Mouse (Mus musculus): ENCODE measurements at regions not wholly inside any gene's neighbourhood (a gene's known extent, or its start where the extent isn't known, plus 50 kb on each side); places are given as distances from the start of the nearest gene placed in this dataset.
"Not testable (repeated sequence)": the region's sequence is repeated elsewhere in the genome, so short reads cannot be mapped to it uniquely, and the experiment has no call there.

DNA sequence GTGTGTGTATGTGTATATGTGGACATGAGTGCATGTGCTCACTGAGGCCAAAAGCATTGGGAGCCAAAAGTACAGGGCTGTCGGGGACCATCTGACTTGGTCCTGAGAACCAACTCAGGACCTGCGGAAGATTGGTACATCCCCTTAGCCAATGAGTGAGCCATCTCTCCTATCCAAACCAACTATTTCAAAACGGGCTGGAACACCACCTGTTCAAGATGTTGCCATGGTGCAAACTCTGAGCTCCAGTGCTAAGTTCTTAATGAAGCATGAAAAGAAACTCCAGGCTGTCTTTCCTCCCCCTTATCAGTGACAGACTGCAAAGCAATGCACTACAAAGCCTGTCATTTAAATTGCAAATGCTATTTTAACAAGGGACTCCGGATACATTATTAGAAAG, 53.1 kb upstream of the Slc2a12 start:
- not testable (repeated sequence) for TF ChIP-seq CTCF (IDR thresholded peaks at IDR 0.05; ENCODE audit: low read depth, low read length); POLR2A (IDR thresholded peaks at IDR 0.05; ENCODE audit: extremely low read depth, insufficient read depth, low read length)

Measured in liver, adult 2 months (tissue).